Mouse (Mus musculus): Measurements from ENCODE around the gene Lalba. TPM values are rescaled to one million over a fixed set of nuclear protein-coding genes. Genes with fewer than 3 reads are reported as not detected.
"Not testable (repeated sequence)": the region's sequence is repeated elsewhere in the genome, so short reads cannot be mapped to it uniquely, and the experiment has no call there.

The Lalba gene
- total RNA-seq, 2 experiments from 2014 or later = not detected

DNA sequence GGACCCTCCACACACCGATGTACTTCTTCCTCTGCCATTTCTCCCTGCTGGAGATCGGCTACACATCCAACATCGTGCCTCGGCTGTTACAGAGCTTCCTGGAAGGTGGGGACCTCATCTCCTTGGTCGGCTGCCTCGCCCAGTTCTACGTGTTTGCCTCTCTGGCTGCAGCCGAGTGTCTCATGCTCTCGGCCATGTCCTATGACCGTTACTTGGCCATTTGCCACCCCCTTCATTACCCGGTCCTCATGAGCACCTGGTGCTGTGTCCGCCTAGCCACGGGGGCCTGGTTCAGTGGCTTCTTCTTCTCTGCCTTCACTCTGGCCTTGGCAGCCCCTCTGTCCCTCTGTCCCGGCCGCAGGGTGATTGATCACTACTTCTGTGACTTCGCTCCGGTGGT lies 15.1 kb upstream of the Lalba start:
- no peak for ATAC-seq (replicated peaks; ENCODE audit: poor library complexity, severe bottlenecking)

DNA sequence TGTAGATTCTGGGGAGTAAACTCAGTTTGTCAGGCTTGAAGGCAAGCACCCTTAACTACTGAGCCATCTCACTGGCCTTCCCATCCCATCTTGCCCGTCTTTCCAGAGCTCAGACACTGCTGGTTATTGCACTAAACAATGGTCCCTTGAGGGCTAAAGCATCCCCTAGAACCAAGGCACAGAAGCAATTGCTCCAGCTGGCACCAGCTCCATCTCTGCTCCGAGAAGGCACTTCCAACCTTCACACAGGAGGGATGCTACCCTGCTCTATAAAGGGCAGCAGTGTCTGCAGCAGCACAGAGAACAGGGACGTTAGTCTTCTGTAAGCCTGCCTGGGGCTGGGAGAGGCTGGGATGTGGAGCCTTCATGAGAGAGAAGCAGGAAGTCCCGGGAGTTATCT lies 9.6 kb upstream of the Lalba start, which contains the start of gene Olfr279:
Gene Olfr279, plus strand, starts transcription at position 301 of the 400 bp plus-strand sequence.
- no peak for ATAC-seq (replicated peaks; ENCODE audit: poor library complexity, severe bottlenecking)

DNA sequence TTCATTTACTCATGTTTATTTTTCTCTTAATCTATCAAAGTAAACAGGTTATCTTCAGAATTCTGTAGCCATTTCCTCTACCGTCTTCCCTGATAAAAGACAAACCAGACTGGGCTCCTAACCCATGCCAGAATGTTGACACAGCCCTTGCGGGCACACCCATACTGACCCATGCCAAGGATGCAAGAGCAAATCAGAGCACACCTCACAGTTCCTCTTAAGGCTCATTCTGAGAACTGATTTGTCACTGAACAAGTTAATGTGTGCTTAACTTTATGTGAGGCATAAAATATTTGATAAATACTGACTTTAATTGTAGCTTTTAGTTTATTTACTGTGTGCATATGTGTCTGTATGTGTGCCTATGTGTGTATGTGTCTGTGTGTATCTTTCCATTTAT lies 8.8 kb upstream of the Lalba start:
- ATAC-seq (replicated peaks; ENCODE audit: poor library complexity, severe bottlenecking) = no peak

DNA sequence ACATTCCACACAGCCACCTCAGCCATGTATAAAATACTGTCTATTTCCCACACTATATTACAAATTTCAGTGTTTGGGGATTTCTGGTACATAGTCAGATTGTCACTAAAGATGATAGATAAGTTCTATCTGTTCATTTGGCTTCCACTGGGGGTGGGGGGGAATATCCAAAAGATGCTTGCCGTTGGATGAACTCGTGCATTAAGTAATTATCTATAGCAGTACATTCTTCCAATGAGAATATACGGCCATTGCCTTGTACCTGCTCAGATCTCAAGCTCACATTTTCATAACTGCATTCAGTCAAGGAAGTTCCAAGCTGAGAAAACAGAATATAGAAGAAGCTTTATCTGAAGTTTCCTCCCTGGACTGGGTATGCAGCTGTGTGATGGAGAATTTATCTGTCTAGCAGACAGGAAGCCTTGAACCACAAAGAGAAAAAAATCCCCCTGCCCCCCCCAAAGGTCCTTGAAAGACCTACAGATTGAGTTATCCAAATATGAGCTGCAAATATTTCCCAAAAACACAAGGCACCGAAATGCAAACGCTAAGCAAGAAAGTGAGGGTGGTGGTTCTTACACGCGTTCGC lies 4.0 kb upstream of the Lalba start:
- ATAC-seq (replicated peaks; ENCODE audit: poor library complexity, severe bottlenecking) = no peak

DNA sequence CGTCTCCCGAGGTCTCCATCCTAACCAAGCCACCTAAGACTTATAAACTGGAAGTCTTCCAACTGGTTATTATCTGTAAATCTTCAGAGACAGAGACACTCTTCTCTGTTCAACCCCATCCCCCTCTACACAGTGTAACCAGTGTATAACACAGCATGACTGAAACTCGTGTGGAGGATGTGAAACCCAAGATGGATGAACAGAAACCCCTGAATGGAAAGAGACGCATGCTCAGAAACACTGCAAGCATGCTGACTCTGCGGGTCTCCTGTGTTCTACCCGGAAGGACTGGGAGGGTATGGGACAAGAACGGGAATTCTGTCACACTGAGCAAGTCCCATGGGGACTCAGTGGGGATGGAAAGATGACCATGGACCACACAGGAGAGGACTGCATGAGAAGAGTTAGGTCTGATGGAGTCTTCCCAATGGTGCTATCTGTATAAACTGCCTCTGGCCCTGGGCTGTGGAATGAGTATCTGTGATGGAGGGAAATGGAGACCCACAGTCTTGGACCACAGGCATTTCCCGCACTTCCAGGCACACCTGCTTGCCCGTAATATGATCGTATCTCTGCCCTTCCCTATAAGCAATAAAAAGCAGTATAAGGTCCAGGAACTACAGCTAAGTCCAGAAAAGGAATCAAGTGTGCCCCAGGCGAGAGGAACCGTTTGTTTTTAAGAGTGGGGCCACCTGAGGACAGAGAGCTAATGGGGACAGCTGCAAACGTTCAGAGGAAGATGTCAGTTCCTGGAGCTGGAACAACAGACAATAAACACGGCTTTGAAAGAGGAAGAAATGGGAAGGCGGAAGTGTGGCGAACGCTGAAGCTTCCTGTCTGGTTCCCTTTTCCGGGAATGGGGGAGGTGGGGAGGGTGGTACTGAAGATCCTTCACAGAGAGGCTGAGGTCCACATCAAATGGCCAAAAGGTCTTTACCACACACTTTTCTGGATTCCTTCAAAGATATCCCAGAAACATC lies 1.7 kb upstream of the Lalba start:
- ATAC-seq (replicated peaks; ENCODE audit: poor library complexity, severe bottlenecking) = peak; percentile 90

DNA sequence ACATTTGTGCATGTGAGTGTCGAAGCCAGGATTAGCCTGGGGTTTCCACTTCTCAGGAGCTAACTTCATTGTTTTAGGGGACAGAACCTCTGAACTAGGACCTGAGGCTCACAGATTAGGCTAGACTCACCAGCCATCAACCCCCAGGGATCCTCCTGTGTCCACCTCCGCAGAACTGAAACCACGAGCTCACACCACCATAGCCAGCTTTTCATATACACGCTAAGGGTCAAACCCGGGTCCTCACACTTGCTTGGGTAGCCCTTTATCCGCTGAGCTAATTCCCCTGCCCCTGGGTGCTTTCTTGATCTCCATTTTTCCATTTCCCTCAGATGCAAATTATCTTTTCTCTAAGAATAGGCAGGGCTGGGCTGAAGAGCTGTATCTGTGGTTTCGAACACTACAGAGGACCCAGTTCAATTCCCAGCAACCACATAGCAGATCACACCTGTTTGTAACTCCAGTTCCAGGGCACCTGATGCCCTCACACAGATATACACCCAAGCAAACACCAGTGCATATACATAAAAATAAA lies 2.9 kb downstream of the Lalba start:
- no peak for ATAC-seq (replicated peaks; ENCODE audit: poor library complexity, severe bottlenecking)

DNA sequence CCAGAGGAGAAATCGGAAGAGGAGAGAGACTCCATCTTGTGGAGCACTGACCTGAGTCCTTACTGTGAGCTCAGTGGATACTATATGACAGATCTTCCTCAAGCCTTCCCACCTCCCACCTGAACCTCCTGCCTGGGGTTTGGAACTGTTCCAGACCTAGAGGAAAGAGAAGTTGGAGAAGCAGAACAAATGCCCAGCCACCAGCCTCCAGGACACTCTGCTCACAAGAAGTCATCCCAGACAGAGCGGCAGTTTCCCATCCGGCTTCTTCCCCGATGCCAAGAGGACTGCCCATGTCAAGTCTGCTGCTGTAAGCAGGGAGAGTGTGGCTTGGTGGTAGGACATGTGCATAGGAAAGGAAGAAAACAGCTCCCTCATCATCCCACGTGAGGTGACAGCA lies 6.2 kb downstream of the Lalba start:
- ATAC-seq (replicated peaks; ENCODE audit: poor library complexity, severe bottlenecking) = no peak

DNA sequence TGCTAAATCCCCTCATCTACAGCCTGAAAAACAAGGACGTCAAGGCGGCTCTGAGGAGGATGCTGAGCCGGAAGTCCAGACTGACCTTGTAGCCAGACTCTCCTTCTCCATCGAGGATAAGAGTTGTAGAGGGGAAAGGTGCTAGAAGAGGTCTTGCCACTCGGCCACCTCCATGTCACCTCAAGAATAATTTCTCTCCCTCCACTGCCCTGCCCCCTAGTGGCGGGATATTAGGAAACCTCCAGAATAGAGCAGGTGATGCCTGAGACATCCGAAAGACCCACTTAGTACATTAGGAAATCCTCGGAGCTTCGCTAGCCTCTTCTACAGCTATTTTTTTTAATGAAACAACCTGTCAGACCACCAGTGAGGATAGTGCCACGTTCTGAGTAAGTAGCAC lies 7.1 kb downstream of the Lalba start:
- ATAC-seq (replicated peaks; ENCODE audit: poor library complexity, severe bottlenecking) = peak; percentile 61

DNA sequence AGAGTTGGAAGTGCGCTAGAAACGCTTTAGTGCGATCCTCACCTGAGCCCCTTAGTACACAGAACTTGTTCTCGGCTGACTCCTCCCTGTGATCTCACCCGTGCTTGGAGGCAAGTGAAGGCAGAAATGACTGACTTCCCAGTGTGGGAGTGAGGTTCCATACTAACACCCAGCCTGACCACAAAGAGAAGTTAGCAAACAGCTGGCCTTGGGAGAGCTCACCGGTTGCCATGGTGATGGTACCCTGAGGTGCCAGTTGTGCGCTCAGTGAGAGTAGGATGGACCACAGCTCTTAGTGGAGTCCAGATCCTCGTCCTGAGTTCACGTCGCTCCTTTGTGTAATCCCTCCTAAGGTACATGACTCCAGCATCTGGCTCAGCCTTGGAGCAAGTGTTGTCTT lies 7.6 kb downstream of the Lalba start:
- ATAC-seq (replicated peaks; ENCODE audit: poor library complexity, severe bottlenecking) = 0 out of 2 replicates have a peak, but pooled peaks have one; percentile 5

DNA sequence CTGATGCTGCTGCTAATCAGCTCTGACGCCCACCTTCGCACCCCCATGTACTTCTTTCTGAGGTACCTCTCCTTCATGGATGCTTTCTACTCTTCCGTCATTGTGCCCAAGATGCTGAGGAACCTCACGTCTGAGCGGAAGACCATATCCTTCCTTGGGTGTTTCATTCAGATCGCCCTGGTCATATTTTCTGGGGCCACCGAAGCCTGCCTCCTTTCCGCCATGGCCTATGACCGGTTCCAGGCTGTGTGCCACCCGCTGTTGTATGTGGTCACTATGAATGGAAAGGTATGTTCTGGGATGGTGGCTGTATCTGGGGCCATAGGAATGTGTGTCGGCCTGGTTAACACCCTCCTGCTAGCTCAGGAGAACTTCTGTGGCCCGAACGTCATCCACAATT lies 11.0 kb downstream of the Lalba start:
- no peak for ATAC-seq (replicated peaks; ENCODE audit: poor library complexity, severe bottlenecking)

DNA sequence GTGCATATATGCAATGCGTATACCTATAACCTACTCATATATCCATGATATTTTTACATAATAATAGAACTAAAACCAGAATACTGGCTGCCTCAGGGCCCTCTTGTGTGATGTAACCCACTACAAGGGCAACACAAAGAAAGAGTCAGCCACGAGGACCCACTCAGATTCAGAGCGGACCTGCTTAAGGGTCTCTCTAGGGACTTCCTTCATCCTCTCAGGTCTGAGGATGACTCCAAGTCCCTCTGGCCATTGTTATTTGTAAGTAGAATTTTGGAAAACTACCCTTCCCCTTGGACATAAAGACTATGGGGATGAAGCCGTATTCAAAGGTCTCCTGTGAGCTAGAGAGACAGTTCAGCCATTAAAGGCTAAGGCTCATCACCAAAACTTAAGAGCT lies 12.9 kb downstream of the Lalba start, which contains the start of gene OR5BS1P:
Gene OR5BS1P, plus strand, starts transcription at position 301 of the 400 bp plus-strand sequence.
- ATAC-seq (replicated peaks; ENCODE audit: poor library complexity, severe bottlenecking) = no peak

DNA sequence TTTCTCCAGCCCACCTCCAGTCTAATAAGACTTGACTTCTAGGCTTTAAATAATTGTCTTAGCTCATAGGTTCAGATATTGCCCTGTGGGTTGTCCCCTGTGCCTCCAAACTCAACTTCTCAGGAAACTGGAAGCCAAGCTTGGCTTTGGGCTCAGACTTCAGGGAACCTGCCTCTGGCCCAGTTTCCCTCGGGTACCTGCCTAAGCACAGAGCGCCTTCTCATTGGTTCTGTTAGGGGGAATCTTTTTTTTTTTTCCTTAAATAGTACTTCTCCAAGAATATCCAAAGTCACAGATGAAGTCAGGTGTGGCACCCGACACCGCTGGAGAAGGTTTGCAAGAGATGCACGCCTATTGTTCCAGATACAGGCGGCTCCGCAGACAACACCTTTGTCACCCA lies 30.2 kb downstream of the Lalba start, which contains the start of gene Olfr281:
Gene Olfr281, plus strand, starts transcription at position 301 of the 400 bp plus-strand sequence.
- no peak for ATAC-seq (replicated peaks; ENCODE audit: poor library complexity, severe bottlenecking)

DNA sequence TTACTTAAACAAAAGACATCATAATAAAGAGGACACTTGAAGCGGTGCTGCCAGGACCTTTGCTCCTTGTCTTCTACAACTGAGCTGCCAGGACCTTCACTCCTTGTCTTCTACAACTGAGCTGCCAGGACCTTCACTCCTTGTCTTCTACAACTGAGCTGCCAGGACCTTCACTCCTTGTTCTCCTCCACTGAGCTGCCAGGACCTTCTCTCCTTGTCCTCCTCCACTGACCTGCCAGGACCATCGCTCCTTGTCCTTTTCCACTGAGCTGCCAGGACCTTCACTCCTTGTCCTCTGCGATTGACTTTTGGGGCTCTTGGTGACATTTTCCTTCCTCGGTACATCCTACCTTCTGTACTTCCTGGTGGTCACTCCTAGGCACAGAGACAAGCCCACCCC lies 34.0 kb downstream of the Lalba start:
- no peak for ATAC-seq (replicated peaks; ENCODE audit: poor library complexity, severe bottlenecking)

DNA sequence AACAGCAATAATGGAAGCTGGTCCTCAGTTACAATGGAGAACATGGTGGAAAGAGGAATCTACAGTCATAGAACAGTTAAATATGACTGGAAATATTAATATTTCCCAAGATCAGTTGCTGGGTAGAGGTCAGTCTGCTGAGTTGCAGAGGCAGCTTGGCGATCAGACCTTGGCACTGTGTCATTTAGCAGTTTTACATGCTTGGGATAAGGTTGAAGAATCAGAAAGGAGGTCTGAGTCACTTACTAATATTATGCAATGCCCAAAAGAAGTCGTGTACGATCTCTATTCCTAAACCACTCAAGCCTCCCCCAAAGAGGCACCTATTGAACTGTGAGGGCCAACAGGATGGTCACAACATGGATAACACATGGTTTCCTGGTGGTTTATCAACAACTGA lies 38.0 kb downstream of the Lalba start:
- ATAC-seq (replicated peaks; ENCODE audit: poor library complexity, severe bottlenecking) = no peak

DNA sequence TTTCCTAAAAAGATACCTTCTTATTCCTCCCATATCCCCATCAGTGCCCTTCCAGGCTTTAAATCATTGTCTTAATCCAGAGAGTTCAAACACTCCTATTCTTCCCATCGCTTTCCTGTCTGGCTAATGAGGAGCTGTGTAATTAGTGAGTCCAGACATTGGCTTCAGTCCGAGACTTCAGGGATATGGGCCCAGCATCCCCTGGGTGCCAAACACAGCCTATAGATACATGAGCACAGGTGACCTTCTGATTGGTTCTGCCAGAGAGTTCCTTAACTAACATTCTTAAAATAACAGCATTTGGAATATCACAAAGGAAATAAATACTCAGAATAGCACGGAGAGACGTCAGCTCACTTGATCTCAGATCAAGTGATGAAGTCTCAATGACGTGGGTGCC lies 51.6 kb downstream of the Lalba start, which contains the start of gene Olfr282:
Gene Olfr282, plus strand, starts transcription at position 301 of the 400 bp plus-strand sequence.
- not testable (repeated sequence) for ATAC-seq (replicated peaks; ENCODE audit: poor library complexity, severe bottlenecking)

Other genes starting within 250 kb of the Lalba start
- gene Olfr286, start 248.3 kb downstream of the Lalba start, total RNA-seq (2014; fragmentation: Nextera tagmentation) = 0.36 TPM in 1 of 2 replicates, not detected in the other
- gene Olfr286, start 248.3 kb downstream of the Lalba start, total RNA-seq (2017) = 0.86 TPM in 1 of 2 replicates, not detected in the other
- not detected in 2 replicates for gene H1fnt, start 225.4 kb downstream of the Lalba start, total RNA-seq (2014; fragmentation: Nextera tagmentation)
- gene H1fnt, start 225.4 kb downstream of the Lalba start, total RNA-seq (2017) = not detected in 2 replicates
- not detected in 2 replicates for gene Zfp641, start 186.6 kb downstream of the Lalba start, total RNA-seq (2014; fragmentation: Nextera tagmentation)
- not detected in 2 replicates for gene Zfp641, start 186.6 kb downstream of the Lalba start, total RNA-seq (2017)
- gene Olfr285, start 165.4 kb downstream of the Lalba start, total RNA-seq (2014; fragmentation: Nextera tagmentation) = not detected in 2 replicates
- not detected in 2 replicates for gene Olfr285, start 165.4 kb downstream of the Lalba start, total RNA-seq (2017)
- gene Olfr284, start 141.7 kb downstream of the Lalba start, total RNA-seq (2014; fragmentation: Nextera tagmentation) = not detected in 2 replicates
- gene Olfr284, start 141.7 kb downstream of the Lalba start, total RNA-seq (2017) = not detected in 2 replicates
- gene Olfr283, start 101.8 kb downstream of the Lalba start, total RNA-seq (2014; fragmentation: Nextera tagmentation) = not detected in 2 replicates
- gene Olfr283, start 101.8 kb downstream of the Lalba start, total RNA-seq (2017) = not detected in 2 replicates
- not detected in 2 replicates for gene Olfr282, start 51.5 kb downstream of the Lalba start, total RNA-seq (2014; fragmentation: Nextera tagmentation)
- not detected in 2 replicates for gene Olfr282, start 51.5 kb downstream of the Lalba start, total RNA-seq (2017)
- gene Olfr281, start 30.1 kb downstream of the Lalba start, total RNA-seq (2014; fragmentation: Nextera tagmentation) = not detected in 2 replicates
- gene Olfr281, start 30.1 kb downstream of the Lalba start, total RNA-seq (2017) = not detected in 2 replicates
- not detected in 2 replicates for gene OR5BS1P, start 12.8 kb downstream of the Lalba start, total RNA-seq (2014; fragmentation: Nextera tagmentation)
- gene OR5BS1P, start 12.8 kb downstream of the Lalba start, total RNA-seq (2017) = not detected in 2 replicates
- not detected in 2 replicates for gene Olfr279, start 9.7 kb upstream of the Lalba start, total RNA-seq (2014; fragmentation: Nextera tagmentation)
- not detected in 2 replicates for gene Olfr279, start 9.7 kb upstream of the Lalba start, total RNA-seq (2017)
- gene Kansl2, start 51.5 kb upstream of the Lalba start, total RNA-seq (2014; fragmentation: Nextera tagmentation) = 67.5 and 74.5 TPM in 2 replicates
- gene Kansl2, start 51.5 kb upstream of the Lalba start, total RNA-seq (2017) = 58.9 and 61.0 TPM in 2 replicates
- gene Ccnt1, start 88.2 kb upstream of the Lalba start, total RNA-seq (2014; fragmentation: Nextera tagmentation) = 53.4 and 57.0 TPM in 2 replicates
- gene Ccnt1, start 88.2 kb upstream of the Lalba start, total RNA-seq (2017) = 57.3 and 70.4 TPM in 2 replicates
- not detected in 2 replicates for gene 4930415O20Rik, start 88.3 kb upstream of the Lalba start, total RNA-seq (2014; fragmentation: Nextera tagmentation)
- gene 4930415O20Rik, start 88.3 kb upstream of the Lalba start, total RNA-seq (2017) = not detected in 2 replicates
- 1.8 and 3.1 TPM in 2 replicates for gene Adcy6, start 127.4 kb upstream of the Lalba start, total RNA-seq (2014; fragmentation: Nextera tagmentation)
- gene Adcy6, start 127.4 kb upstream of the Lalba start, total RNA-seq (2017) = 2.1 and 2.9 TPM in 2 replicates
- not detected in 2 replicates for gene Cacnb3, start 148.1 kb upstream of the Lalba start, total RNA-seq (2014; fragmentation: Nextera tagmentation)
- not detected in 2 replicates for gene Cacnb3, start 148.1 kb upstream of the Lalba start, total RNA-seq (2017)
- gene Ddx23, start 180.2 kb upstream of the Lalba start, total RNA-seq (2014; fragmentation: Nextera tagmentation) = 76.1 and 82.1 TPM in 2 replicates
- gene Ddx23, start 180.2 kb upstream of the Lalba start, total RNA-seq (2017) = 79.5 and 103 TPM in 2 replicates
- gene Rnd1, start 194.7 kb upstream of the Lalba start, total RNA-seq (2014; fragmentation: Nextera tagmentation) = 0.11 and 0.39 TPM in 2 replicates
- gene Rnd1, start 194.7 kb upstream of the Lalba start, total RNA-seq (2017) = 0.67 and 2.7 TPM in 2 replicates
- gene Ccdc65, start 225.5 kb upstream of the Lalba start, total RNA-seq (2014; fragmentation: Nextera tagmentation) = not detected in 2 replicates
- not detected in 2 replicates for gene Ccdc65, start 225.5 kb upstream of the Lalba start, total RNA-seq (2017)
- 37.6 and 39.9 TPM in 2 replicates for gene Fkbp11, start 245.5 kb upstream of the Lalba start, total RNA-seq (2014; fragmentation: Nextera tagmentation)
- 63.8 and 66.3 TPM in 2 replicates for gene Fkbp11, start 245.5 kb upstream of the Lalba start, total RNA-seq (2017)